Mouse (Mus musculus) stomach, postnatal 0 days (tissue): ENCODE results near the gene 4930519P11Rik. TPM values are rescaled to one million over a fixed set of nuclear protein-coding genes. Genes with fewer than 3 reads are reported as not detected.

Experiments used
- ATAC-seq: fragments of 200-750 bp; cut with Nextera tagmentation; 2 replicates; pipeline ENCODE4 v1.8.0; 2017; ENCODE audit not compliant: low FRiP score, low TSS enrichment
- DNase-seq: peaks from one replicate; pipeline ENCODE4 v3.0.0-alpha.2; 2016; ENCODE audit warnings: low spot score
- H3K27ac ChIP-seq: fragments of 300-500 bp; sonication (generic); replicated peaks from 2 replicates; pipeline ENCODE4 v1.5.1; 2014; ENCODE audit warnings: mild to moderate bottlenecking, control low read depth
- H3K27me3 ChIP-seq: fragments of 300-500 bp; sonication (generic); 2 replicates; pipeline ENCODE4 v1.6.1; 2014; ENCODE audit warnings: low read length; ENCODE audit not compliant: control insufficient read depth, insufficient read depth
- H3K36me3 ChIP-seq: fragments of 300-500 bp; sonication (generic); 2 replicates; pipeline ENCODE4 v1.6.1; 2014; ENCODE audit warnings: low read length, mixed read lengths; ENCODE audit not compliant: control insufficient read depth, insufficient read depth
- H3K4me1 ChIP-seq: fragments of 300-500 bp; sonication (generic); replicated peaks from 2 replicates; pipeline ENCODE4 v1.6.1; 2014; ENCODE audit warnings: antibody characterized with exemption; ENCODE audit not compliant: control insufficient read depth, insufficient read depth
- H3K4me2 ChIP-seq: fragments of 300-500 bp; sonication (generic); replicated peaks from 2 replicates; pipeline ENCODE4 v1.6.1; 2014; ENCODE audit warnings: low read depth, mild to moderate bottlenecking, control low read depth, moderate library complexity
- H3K4me3 ChIP-seq: fragments of 300-500 bp; sonication (generic); 2 replicates; pipeline ENCODE4 v1.5.1; 2014; ENCODE audit warnings: low read depth, low read length, control low read depth
- H3K9ac ChIP-seq: fragments of 300-500 bp; sonication (generic); 2 replicates; pipeline ENCODE4 v1.6.1; 2014; ENCODE audit warnings: mild to moderate bottlenecking, low read length, control low read depth, mixed read lengths
- H3K9me3 ChIP-seq: fragments of 300-500 bp; sonication (generic); 2 replicates; pipeline ENCODE4 v1.6.1; 2016; ENCODE audit warnings: low read length; ENCODE audit not compliant: control insufficient read depth
- CTCF ChIP-seq: IDR thresholded peaks from 2 replicates; pipeline ENCODE4 v1.5.1; 2016; ENCODE audit warnings: antibody characterized with exemption, low read depth, mild to moderate bottlenecking, moderate library complexity
- EP300 ChIP-seq: optimal IDR thresholded peaks from 2 replicates; pipeline ENCODE3; 2016; ENCODE audit warnings: antibody characterized with exemption
- WGBS: fragments of 180-500 bp; shearing (Covaris S2); extraction: QIAGEN DNeasy Blood & Tissue Kit; methylation state at CpG from one replicate; pipeline ENCODE4 v1.1.7; 2014; 5-methylcytosine and 5-hydroxymethylcytosine counted together
- polyA plus RNA-seq: library from polyadenylated mRNA; unstranded; fragments of >200 nt; fragmentation: Nextera tagmentation; extraction: Ambion mirVana; gene quantifications from 2 replicates; pipeline ENCODE4 v1.2.1, GENCODE M21; 2015

4930519P11Rik gene
- polyA plus RNA-seq, 1 experiment from 2014 or later: 0.28 TPM

DNA sequence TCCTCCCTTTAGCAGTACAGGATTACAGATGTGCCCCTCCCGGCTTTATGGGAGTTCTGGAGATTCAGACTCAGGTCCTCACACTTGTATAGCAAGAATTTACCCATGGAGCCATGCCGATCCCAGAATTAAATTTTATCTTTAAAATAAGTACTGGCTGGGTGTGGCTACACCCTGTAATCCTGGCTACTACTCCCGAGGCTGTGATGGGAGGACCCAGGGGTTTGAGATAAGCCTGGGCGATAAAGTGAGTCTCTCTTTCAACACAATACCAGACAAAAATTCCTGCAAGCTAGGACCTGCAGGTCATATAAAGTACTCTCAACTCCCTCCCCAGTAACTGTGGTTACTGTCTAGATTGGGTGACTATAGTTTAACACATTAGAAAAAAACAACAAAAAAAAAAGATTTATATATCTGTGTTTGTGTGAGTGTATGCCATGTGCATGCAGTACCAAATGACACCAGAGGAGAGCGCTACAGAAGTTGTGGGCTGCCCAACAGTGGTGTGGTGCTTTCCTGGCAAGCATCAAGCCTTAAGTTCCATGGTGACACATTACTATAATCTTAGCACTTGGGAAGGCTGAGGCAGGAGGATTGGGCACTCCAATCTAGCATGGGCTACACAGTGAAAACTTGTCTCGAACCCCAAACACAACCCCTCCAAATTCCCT, 29.6 kb upstream of the 4930519P11Rik start:
- Histone ChIP-seq H3K4me2 (no peak overlapping the region), H3K36me3 (peaks cover 6% of the 10 kb centered on the region; the same call in 1 of the 2 replicates), H3K4me3 (no peak overlapping the region), H3K27me3 (no peaks in the 10 kb centered on the region), H3K9ac (no peak overlapping the region), H3K9me3 (no peaks in the 10 kb centered on the region), H3K4me1 (no peaks in the 10 kb centered on the region), H3K27ac (no peak overlapping the region)
- TF ChIP-seq EP300 (no peak), CTCF (peak; percentile 35)
- no peak for ATAC-seq
- no peak for DNase-seq
- WGBS: 67% methylated on average over 6 of the region's 6 CpGs

DNA sequence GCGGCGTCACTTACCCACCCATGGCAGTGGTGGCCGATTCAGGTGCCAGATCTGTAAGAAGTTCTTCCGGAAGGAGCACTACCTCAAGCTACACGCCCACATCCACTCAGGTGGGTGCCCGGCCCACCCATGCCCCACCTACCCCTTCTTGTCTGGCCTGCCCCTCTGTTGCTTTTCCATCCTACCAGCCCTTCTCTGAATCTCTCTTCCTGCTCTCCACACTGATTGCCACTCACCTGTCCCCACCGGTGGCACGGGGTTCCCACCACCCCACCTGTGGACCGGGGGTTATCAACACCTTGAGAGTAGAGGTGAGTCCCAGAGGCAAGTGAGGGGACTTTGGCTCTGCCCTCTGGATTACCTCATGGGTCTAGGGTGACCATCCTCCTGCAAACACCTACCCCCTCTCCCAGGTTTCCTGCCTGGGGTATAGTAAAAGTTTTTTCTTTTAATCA, 28.8 kb upstream of the 4930519P11Rik start:
- Histone ChIP-seq H3K36me3 (peaks cover 6% of the 10 kb centered on the region; the same call in 1 of the 2 replicates), H3K4me2 (no peak overlapping the region), H3K9ac (no peak overlapping the region), H3K27ac (no peak overlapping the region; the same call in 1 of the 2 replicates), H3K27me3 (no peaks in the 10 kb centered on the region), H3K9me3 (no peaks in the 10 kb centered on the region), H3K4me1 (no peaks in the 10 kb centered on the region), H3K4me3 (no peak overlapping the region)
- TF ChIP-seq EP300 (no peak), CTCF (no peak)
- DNase-seq: no peak
- WGBS: 73% methylated on average over 9 of the region's 9 CpGs
- ATAC-seq: peak; percentile 21; the same call in 1 of the 2 replicates

DNA sequence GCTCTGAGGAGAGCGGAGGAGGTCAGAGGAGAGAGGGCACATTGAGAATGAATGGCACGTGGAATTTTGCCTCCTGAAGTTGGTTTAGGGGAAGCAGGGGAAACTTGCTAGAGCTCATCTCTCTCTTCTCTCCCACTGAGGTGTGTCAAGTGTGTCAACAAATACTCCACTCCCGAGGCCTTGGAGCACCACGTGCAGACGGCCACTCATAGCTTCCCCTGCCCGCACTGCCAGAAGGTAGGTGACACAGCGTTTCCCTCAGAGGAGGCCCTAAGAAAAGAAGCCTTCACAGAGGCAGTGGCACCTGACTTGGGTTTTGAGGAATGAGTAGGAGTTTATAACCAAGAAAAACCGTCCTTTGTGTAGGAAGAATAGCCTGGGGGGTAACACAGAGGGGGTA, 27.9 kb upstream of the 4930519P11Rik start:
- Histone ChIP-seq H3K4me3 (no peak overlapping the region), H3K4me1 (no peaks in the 10 kb centered on the region), H3K4me2 (no peak overlapping the region), H3K9me3 (no peaks in the 10 kb centered on the region), H3K9ac (no peak overlapping the region), H3K27ac (no peak overlapping the region), H3K36me3 (peaks cover 6% of the 10 kb centered on the region; the same call in 1 of the 2 replicates), H3K27me3 (no peaks in the 10 kb centered on the region)
- ATAC-seq (no peak), DNase-seq (no peak)
- WGBS: 57% methylated on average over 8 of the region's 8 CpGs
- TF ChIP-seq EP300 (no peak), CTCF (no peak)

DNA sequence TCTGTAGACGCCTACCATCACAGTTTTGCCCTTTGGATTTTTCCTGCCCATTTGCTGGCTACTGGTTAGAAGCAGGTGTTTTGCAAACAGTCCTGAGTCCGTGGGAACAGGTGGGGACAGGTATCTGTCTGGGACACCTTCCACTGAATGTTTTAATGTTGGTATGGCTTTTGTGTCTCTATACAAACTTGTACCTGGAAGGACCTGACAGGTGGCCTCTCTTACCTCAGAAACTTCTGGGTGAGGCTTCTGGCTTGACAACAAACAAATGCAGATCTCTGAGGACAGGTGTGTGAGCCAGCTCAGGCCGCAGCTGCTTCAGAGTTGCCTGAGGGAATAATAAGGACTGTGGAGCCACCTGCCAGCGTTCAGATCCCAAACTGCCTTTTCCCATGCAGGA, 25.9 kb upstream of the 4930519P11Rik start:
- Histone ChIP-seq H3K4me1 (no peaks in the 10 kb centered on the region), H3K27ac (no peak overlapping the region), H3K27me3 (no peaks in the 10 kb centered on the region), H3K9ac (no peak overlapping the region), H3K4me2 (no peak overlapping the region), H3K4me3 (no peak overlapping the region), H3K36me3 (peaks cover 6% of the 10 kb centered on the region; the same call in 1 of the 2 replicates), H3K9me3 (no peaks in the 10 kb centered on the region)
- 69% methylated on average over 4 of the region's 4 CpGs for WGBS
- DNase-seq (no peak), ATAC-seq (no peak)
- TF ChIP-seq EP300 (no peak), CTCF (no peak)

DNA sequence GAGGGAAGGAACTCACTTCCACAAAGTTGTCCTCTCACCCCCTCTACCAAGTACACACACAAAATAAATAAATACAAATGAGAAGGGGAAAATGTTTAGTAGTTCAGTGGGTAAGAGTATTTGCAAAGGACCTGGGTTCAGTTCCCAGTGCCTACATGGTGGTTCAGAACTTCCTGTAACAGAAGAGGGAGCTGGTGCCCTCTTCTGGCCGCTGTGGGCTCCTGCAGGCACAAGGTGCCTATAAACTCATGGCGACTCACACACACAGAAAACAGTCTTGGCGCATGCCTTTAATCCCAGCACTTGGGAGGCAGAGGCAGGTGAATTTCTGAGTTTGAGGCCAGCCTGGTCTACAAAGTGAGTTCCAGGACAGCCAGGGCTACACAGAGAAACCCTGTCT, 25.3 kb upstream of the 4930519P11Rik start:
- H3K9ac ChIP-seq: no peak overlapping the region
- H3K27ac ChIP-seq: no peak overlapping the region
- H3K4me3 ChIP-seq: no peak overlapping the region
- no peaks in the 10 kb centered on the region for H3K4me1 ChIP-seq
- no peaks in the 10 kb centered on the region for H3K9me3 ChIP-seq
- DNase-seq: no peak
- WGBS: 94% methylated on average over 3 of the region's 3 CpGs
- no peak overlapping the region for H3K4me2 ChIP-seq
- H3K27me3 ChIP-seq: no peaks in the 10 kb centered on the region
- no peak for ATAC-seq
- no peak for TF ChIP-seq EP300
- TF ChIP-seq CTCF: peak; percentile 29; the same call in 1 of the 2 replicates
- peaks cover 4% of the 10 kb centered on the region for H3K36me3 ChIP-seq

DNA sequence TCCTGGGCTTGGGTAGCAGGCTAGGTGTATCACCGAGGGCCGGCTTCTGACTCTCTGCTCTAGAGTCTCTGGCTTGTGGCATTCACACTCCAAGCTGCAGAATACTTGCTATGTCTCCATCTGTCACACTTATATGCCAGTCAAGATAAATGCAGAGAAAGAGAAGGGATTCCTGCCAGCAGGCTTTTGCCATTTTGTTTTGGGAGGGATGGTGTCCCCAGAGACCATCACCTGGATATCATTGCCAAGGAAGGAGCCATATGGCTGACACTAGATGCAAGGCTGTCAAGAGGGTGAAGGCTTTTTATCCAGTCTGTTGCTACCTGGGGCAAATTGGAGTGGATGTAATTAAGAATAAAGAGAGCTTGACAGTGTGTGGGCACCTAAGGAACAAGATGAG, 22.6 kb upstream of the 4930519P11Rik start:
- Histone ChIP-seq H3K4me1 (no peaks in the 10 kb centered on the region), H3K9me3 (no peaks in the 10 kb centered on the region)
- no peak for ATAC-seq

More for the DNA sequence above, 22.6 kb upstream of the 4930519P11Rik start:
- DNase-seq: no peak
- H3K4me2 ChIP-seq: no peak overlapping the region
- H3K27me3 ChIP-seq: no peaks in the 10 kb centered on the region
- H3K27ac ChIP-seq: no peak overlapping the region
- 97% methylated on average over 2 of the region's 2 CpGs for WGBS
- H3K9ac ChIP-seq: no peak overlapping the region
- no peak for TF ChIP-seq EP300
- TF ChIP-seq CTCF: no peak
- peaks cover 4% of the 10 kb centered on the region for H3K36me3 ChIP-seq
- H3K4me3 ChIP-seq: no peak overlapping the region
